Mouse (Mus musculus) hindbrain, embryonic 13.5 days (tissue): ENCODE data around the gene Bmp8b. TPM values are rescaled to one million over a fixed set of nuclear protein-coding genes. Genes with fewer than 3 reads are reported as not detected.

ENCODE experiments used
- ATAC-seq: fragments of 200-750 bp; cut with Nextera tagmentation; 2 replicates; pipeline ENCODE4 v1.8.0; 2017; ENCODE audit warnings: moderate TSS enrichment; ENCODE audit not compliant: low FRiP score
- H3K27ac ChIP-seq: fragments of 300-500 bp; sonication (generic); 2 replicates; pipeline ENCODE4 v1.5.1; 2015; ENCODE audit warnings: inconsistent platforms, mild to moderate bottlenecking, moderate library complexity
- H3K27me3 ChIP-seq: fragments of 300-500 bp; sonication (generic); 2 replicates; pipeline ENCODE4 v1.6.1; 2015; ENCODE audit warnings: mild to moderate bottlenecking, inconsistent platforms
- H3K36me3 ChIP-seq: fragments of 300-500 bp; sonication (generic); 2 replicates; pipeline ENCODE4 v1.6.1; 2015; ENCODE audit warnings: mild to moderate bottlenecking, inconsistent platforms
- H3K4me1 ChIP-seq: fragments of 300-500 bp; sonication (generic); replicated peaks from 2 replicates; pipeline ENCODE4 v1.6.1; 2015; ENCODE audit warnings: inconsistent platforms
- H3K4me2 ChIP-seq: fragments of 300-500 bp; sonication (generic); 2 replicates; pipeline ENCODE4 v1.6.1; 2015; ENCODE audit warnings: inconsistent platforms, mild to moderate bottlenecking, moderate library complexity
- H3K4me3 ChIP-seq: fragments of 300-500 bp; sonication (generic); 2 replicates; pipeline ENCODE4 v1.5.1; 2015; ENCODE audit warnings: mild to moderate bottlenecking, inconsistent platforms
- H3K9ac ChIP-seq: fragments of 300-500 bp; sonication (generic); 2 replicates; pipeline ENCODE4 v1.6.1; 2015; ENCODE audit warnings: mild to moderate bottlenecking, inconsistent platforms
- H3K9me3 ChIP-seq: fragments of 300-500 bp; sonication (generic); 2 replicates; pipeline ENCODE4 v1.6.1; 2016; ENCODE audit warnings: inconsistent platforms
- WGBS: fragments of 180-500 bp; shearing (Covaris S2); methylation state at CpG from one replicate; pipeline ENCODE4 v1.1.7; 2015; 5-methylcytosine and 5-hydroxymethylcytosine counted together
- polyA plus RNA-seq: library from polyadenylated mRNA; unstranded; fragments of >200 nt; fragmentation: Nextera tagmentation; extraction: Ambion mirVana; gene quantifications from 2 replicates; pipeline ENCODE4 v1.2.1, GENCODE M21; 2015

Gene Bmp8b
- 0.22 TPM in 2 replicates for polyA plus RNA-seq

GRCm38 (mm10) chr4:123104651-123105450 lies at the start of gene Bmp8b:
Bmp8b (plus strand) TSS chr4:123105165.
- H3K9me3 ChIP-seq = no peaks in the 10 kb centered on the region
- ATAC-seq = peak; percentile 58; the same call in 1 of the 2 replicates

GRCm38 (mm10) chr4:123056560-123057109 lies 48.3 kb upstream of the Bmp8b start:
- H3K4me2 ChIP-seq = no peak overlapping the region
- ATAC-seq = no peak
- H3K9me3 ChIP-seq = no peaks in the 10 kb centered on the region
- no peak overlapping the region for H3K27ac ChIP-seq
- H3K27me3 ChIP-seq = no peaks in the 10 kb centered on the region
- no peak overlapping the region for H3K4me3 ChIP-seq
- H3K4me1 ChIP-seq = peaks cover 24% of the 10 kb centered on the region
- no peak overlapping the region for H3K9ac ChIP-seq
- H3K36me3 ChIP-seq = peaks cover 57% of the 10 kb centered on the region
- WGBS = 92% methylated on average over 3 of the region's 3 CpGs

More at GRCm38 (mm10) chr4:123104651-123105450, at the start of gene Bmp8b:
- no peak within 1 kb of the TSS for H3K27ac ChIP-seq
- peaks cover 52% of the 10 kb centered on the region for H3K27me3 ChIP-seq
- no peaks in the 10 kb centered on the region for H3K36me3 ChIP-seq
- H3K4me3 ChIP-seq = peak within 1 kb of the TSS; percentile 34
- peak within 1 kb of the TSS; percentile 51 for H3K9ac ChIP-seq
- H3K4me1 ChIP-seq = peaks cover 13% of the 10 kb centered on the region
- 7% methylated on average over 75 of the region's 75 CpGs for WGBS
- peak within 1 kb of the TSS; percentile 53 for H3K4me2 ChIP-seq

- Histone ChIP-seq H3K36me3 (peaks cover 44% of the 10 kb centered on the region), H3K27me3 (no peaks in the 10 kb centered on the region), H3K4me3 (no peak overlapping the region), H3K9ac (no peak overlapping the region), H3K27ac (no peak overlapping the region), H3K4me1 (peaks cover 18% of the 10 kb centered on the region), H3K4me2 (no peak overlapping the region), H3K9me3 (no peaks in the 10 kb centered on the region)
- ATAC-seq = no peak
- WGBS = 67% methylated on average over 1 of the region's 1 CpGs
Observed at GRCm38 (mm10) chr4:123057957-123058356, 47.0 kb upstream of the Bmp8b start.

- H3K27me3 ChIP-seq = no peaks in the 10 kb centered on the region
- peaks cover 6% of the 10 kb centered on the region for H3K36me3 ChIP-seq
- H3K9ac ChIP-seq = no peak overlapping the region
- WGBS = 63% methylated on average over 5 of the region's 5 CpGs
- H3K4me2 ChIP-seq = no peak overlapping the region
- H3K4me1 ChIP-seq = peaks cover 11% of the 10 kb centered on the region
- no peak overlapping the region for H3K27ac ChIP-seq
- H3K4me3 ChIP-seq = no peak overlapping the region
- 0 out of 2 replicates have a peak, but pooled peaks have one; percentile 21 for ATAC-seq
- no peaks in the 10 kb centered on the region for H3K9me3 ChIP-seq
Observed at GRCm38 (mm10) chr4:123061744-123062143, 43.2 kb upstream of the Bmp8b start.

- Histone ChIP-seq H3K36me3 (no peaks in the 10 kb centered on the region), H3K4me1 (peaks cover 4% of the 10 kb centered on the region), H3K27me3 (no peaks in the 10 kb centered on the region), H3K4me2 (no peak overlapping the region), H3K9ac (no peak overlapping the region), H3K9me3 (no peaks in the 10 kb centered on the region), H3K27ac (no peak overlapping the region), H3K4me3 (no peak overlapping the region)
- 86% methylated on average over 6 of the region's 6 CpGs for WGBS
- ATAC-seq = no peak
Observed at GRCm38 (mm10) chr4:123068646-123069045, 36.3 kb upstream of the Bmp8b start.

- H3K4me1 ChIP-seq = peaks cover 4% of the 10 kb centered on the region
- 15% methylated on average over 13 of the region's 13 CpGs for WGBS
- no peaks in the 10 kb centered on the region for H3K9me3 ChIP-seq
- H3K4me3 ChIP-seq = no peak overlapping the region
- ATAC-seq = no peak
- no peak overlapping the region for H3K27ac ChIP-seq
- no peaks in the 10 kb centered on the region for H3K27me3 ChIP-seq
- no peak overlapping the region for H3K9ac ChIP-seq
- no peak overlapping the region for H3K4me2 ChIP-seq
- no peaks in the 10 kb centered on the region for H3K36me3 ChIP-seq
Observed at GRCm38 (mm10) chr4:123071266-123071966, 33.5 kb upstream of the Bmp8b start.

GRCm38 (mm10) chr4:123076928-123077327 lies 28.0 kb upstream of the Bmp8b start:
- H3K9ac ChIP-seq = no peak overlapping the region
- H3K36me3 ChIP-seq = no peaks in the 10 kb centered on the region
- H3K9me3 ChIP-seq = no peaks in the 10 kb centered on the region
- H3K4me2 ChIP-seq = no peak overlapping the region
- WGBS = 54% methylated on average over 8 of the region's 8 CpGs
- 0 out of 2 replicates have a peak, but pooled peaks cover 2% of the 10 kb centered on the region for H3K27me3 ChIP-seq
- no peaks in the 10 kb centered on the region for H3K4me1 ChIP-seq
- no peak for ATAC-seq
- H3K27ac ChIP-seq = no peak overlapping the region
- H3K4me3 ChIP-seq = no peak overlapping the region

GRCm38 (mm10) chr4:123078231-123078630 lies 26.7 kb upstream of the Bmp8b start:
- Histone ChIP-seq H3K4me2 (no peak overlapping the region), H3K9me3 (no peaks in the 10 kb centered on the region), H3K9ac (no peak overlapping the region), H3K36me3 (no peaks in the 10 kb centered on the region), H3K27ac (no peak overlapping the region), H3K4me1 (no peaks in the 10 kb centered on the region), H3K4me3 (no peak overlapping the region), H3K27me3 (0 out of 2 replicates have a peak, but pooled peaks cover 2% of the 10 kb centered on the region)
- WGBS = 90% methylated on average over 4 of the region's 4 CpGs
- no peak for ATAC-seq

GRCm38 (mm10) chr4:123080791-123081190 lies 24.2 kb upstream of the Bmp8b start:
- 39% methylated on average over 13 of the region's 13 CpGs for WGBS
- H3K27me3 ChIP-seq = 0 out of 2 replicates have a peak, but pooled peaks cover 2% of the 10 kb centered on the region
- no peaks in the 10 kb centered on the region for H3K36me3 ChIP-seq
- no peak overlapping the region for H3K27ac ChIP-seq
- no peak overlapping the region for H3K4me2 ChIP-seq
- H3K9ac ChIP-seq = no peak overlapping the region
- ATAC-seq = no peak
- H3K4me1 ChIP-seq = no peaks in the 10 kb centered on the region
- no peak overlapping the region for H3K4me3 ChIP-seq
- H3K9me3 ChIP-seq = no peaks in the 10 kb centered on the region

- 0 out of 2 replicates have a peak, but pooled peaks cover 2% of the 10 kb centered on the region for H3K27me3 ChIP-seq
- peak; percentile 61; the same call in 1 of the 2 replicates for ATAC-seq
- WGBS = 68% methylated on average over 20 of the region's 20 CpGs
- no peaks in the 10 kb centered on the region for H3K4me1 ChIP-seq
- no peaks in the 10 kb centered on the region for H3K9me3 ChIP-seq
- H3K36me3 ChIP-seq = no peaks in the 10 kb centered on the region
- no peak overlapping the region for H3K27ac ChIP-seq
- H3K4me2 ChIP-seq = no peak overlapping the region
- H3K4me3 ChIP-seq = no peak overlapping the region
- H3K9ac ChIP-seq = no peak overlapping the region
Observed at GRCm38 (mm10) chr4:123082283-123083163, 22.4 kb upstream of the Bmp8b start.

- 0 out of 2 replicates have a peak, but pooled peaks cover 2% of the 10 kb centered on the region for H3K27me3 ChIP-seq
- H3K36me3 ChIP-seq = no peaks in the 10 kb centered on the region
- H3K9me3 ChIP-seq = no peaks in the 10 kb centered on the region
- H3K4me3 ChIP-seq = no peak overlapping the region
- WGBS = 76% methylated on average over 13 of the region's 13 CpGs
- ATAC-seq = no peak
- no peak overlapping the region for H3K4me2 ChIP-seq
- H3K27ac ChIP-seq = no peak overlapping the region
- H3K4me1 ChIP-seq = no peaks in the 10 kb centered on the region
- no peak overlapping the region for H3K9ac ChIP-seq
Observed at GRCm38 (mm10) chr4:123083323-123083902, 21.6 kb upstream of the Bmp8b start.
